In the genomic region with DNA sequence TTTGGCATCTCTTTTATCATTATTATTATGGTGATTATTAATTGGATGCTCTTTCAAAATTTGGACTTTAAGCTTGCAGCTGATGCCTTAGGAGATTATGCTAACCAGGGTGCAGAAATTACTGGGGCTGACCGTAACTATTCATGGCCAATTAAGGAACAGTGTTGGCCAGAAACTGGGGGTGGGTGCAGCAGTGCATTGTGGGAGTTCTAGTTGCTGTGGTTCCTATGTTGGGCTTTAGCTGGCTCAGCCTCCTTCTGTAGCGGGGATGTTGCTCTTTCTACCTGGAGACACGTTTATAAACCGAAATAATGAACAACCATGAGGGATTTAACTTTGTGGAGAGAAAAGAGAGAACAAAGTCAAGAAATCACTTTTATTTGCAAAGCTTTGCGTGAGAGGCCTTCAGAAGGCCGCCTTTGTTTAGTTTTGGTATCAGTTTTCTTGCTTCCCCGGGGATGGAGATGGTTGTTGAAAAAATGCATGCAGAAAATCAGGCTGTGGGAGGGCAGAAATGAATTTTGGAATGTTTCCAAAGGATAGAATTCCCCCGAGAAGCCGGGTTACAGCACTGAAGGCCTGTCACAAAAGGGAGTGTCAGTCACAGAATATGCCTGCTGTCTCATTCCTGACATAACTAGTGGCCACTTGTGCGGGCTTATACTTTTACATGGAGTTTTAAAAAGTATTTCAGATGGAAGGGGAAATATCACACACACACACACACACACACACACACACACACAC, we compare ENCODE assay signal across 9 mouse cellular contexts.
A peak's percentile ranks its signal among the peaks of the same experiment; 100 is the strongest.
DNase-seq lines count a peak whose midpoint lies in the region; ATAC-seq lines count a peak whose summit lies in the region.
"Had no signal": no experiment of that assay in that cellular context is flagged by ENCODE, and none has a peak within 500 bp of the region (broad histone marks: within the 10 kb centered on the region; RNA-seq: fewer than 3 reads in every experiment).

No protein-coding gene starts in this region.

- no peaks in the 10 kb centered on the region for H3K36me3 ChIP-seq in forebrain, embryonic 14.5 days (ENCODE audit: control insufficient read depth, insufficient read depth, low read length)
- no peaks in the 10 kb centered on the region for H3K36me3 ChIP-seq in hindbrain, embryonic 16.5 days (ENCODE audit: control insufficient read depth, insufficient read depth, low read length)

- 23% methylated on average over 10 of the region's 10 CpGs for WGBS in forebrain, embryonic 14.5 days
- 32% methylated on average over 10 of the region's 10 CpGs for WGBS in hindbrain, embryonic 16.5 days

- H3K9ac ChIP-seq in forebrain, embryonic 14.5 days (ENCODE audit: low read length), result no peak overlapping the region
- no peak overlapping the region for H3K9ac ChIP-seq in hindbrain, embryonic 16.5 days (ENCODE audit: low read depth, low read length)

- DNase-seq in embryo, embryonic 11.5 days (ENCODE audit: low read depth, low spot score), result peak; percentile 9
- no peak for DNase-seq in embryo, embryonic 9.5 days (ENCODE audit: extremely low spot score)
- DNase-seq in 3134 (ENCODE audit: extremely low read depth, insufficient read length, low spot score), result peak; percentile 21
- DNase-seq in forebrain, embryonic 14.5 days (ENCODE audit: low spot score), result peak; percentile 68
- no peak for DNase-seq in liver
- no peak for DNase-seq in frontal cortex, postnatal 14 days (ENCODE audit: low spot score in 2 of 2)
- no peak for DNase-seq in left cerebral cortex, adult 18-20 months (ENCODE audit: low spot score in 2 of 2)
- DNase-seq: adrenal gland, adult 8-10 months had no signal

- H3K4me1 ChIP-seq in forebrain, embryonic 14.5 days (ENCODE audit: control insufficient read depth, insufficient read depth, low read length), result peaks cover 22% of the 10 kb centered on the region
- no peaks in the 10 kb centered on the region; the same call in none of the 2 replicates for H3K4me1 ChIP-seq in hindbrain, embryonic 16.5 days (ENCODE audit: control insufficient read depth, insufficient read depth, low read depth, low read length)

- H3K27ac ChIP-seq in forebrain, embryonic 14.5 days (ENCODE audit: low read depth, low read length), result peak overlapping the region; percentile 52; the same call in 1 of the 2 replicates
- H3K27ac ChIP-seq in hindbrain, embryonic 16.5 days (ENCODE audit: low read depth, low read length), result peak overlapping the region; percentile 55

- no peak overlapping the region for H3K4me3 ChIP-seq in forebrain, embryonic 14.5 days (ENCODE audit: low read depth, low read length)
- H3K4me3 ChIP-seq in hindbrain, embryonic 16.5 days (ENCODE audit: low read length), result no peak overlapping the region

- no peak overlapping the region for H3K4me2 ChIP-seq in forebrain, embryonic 14.5 days (ENCODE audit: low read length)
- no peak overlapping the region for H3K4me2 ChIP-seq in hindbrain, embryonic 16.5 days (ENCODE audit: low read length)

- peak; percentile 73 for ATAC-seq in forebrain, embryonic 14.5 days
- peak; percentile 79 for ATAC-seq in hindbrain, embryonic 16.5 days

- no peaks in the 10 kb centered on the region for H3K27me3 ChIP-seq in forebrain, embryonic 14.5 days (replicated peaks; ENCODE audit: control insufficient read depth, insufficient read depth, low read length)
- H3K27me3 ChIP-seq in hindbrain, embryonic 16.5 days (replicated peaks; ENCODE audit: control insufficient read depth, insufficient read depth, low read length), result no peaks in the 10 kb centered on the region

- no peaks in the 10 kb centered on the region for H3K9me3 ChIP-seq in forebrain, embryonic 14.5 days (replicated peaks; ENCODE audit: control insufficient read depth, low read length)
- no peaks in the 10 kb centered on the region for H3K9me3 ChIP-seq in hindbrain, embryonic 16.5 days (ENCODE audit: control insufficient read depth, low read length)

Comparison
In these comparisons a context has a peak if more than half of its experiments do, and no peak if none do; other contexts are left out.
1. DNase-seq: peak in embryo, embryonic 11.5 days (single experiment), 3134 (single experiment) and forebrain, embryonic 14.5 days (single experiment); none in embryo, embryonic 9.5 days (single experiment), liver (single experiment), frontal cortex, postnatal 14 days (0 of 2) and left cerebral cortex, adult 18-20 months (0 of 2).